Mouse (Mus musculus): ENCODE measurements around the gene Ncam1.

Gene Ncam1

DNA sequence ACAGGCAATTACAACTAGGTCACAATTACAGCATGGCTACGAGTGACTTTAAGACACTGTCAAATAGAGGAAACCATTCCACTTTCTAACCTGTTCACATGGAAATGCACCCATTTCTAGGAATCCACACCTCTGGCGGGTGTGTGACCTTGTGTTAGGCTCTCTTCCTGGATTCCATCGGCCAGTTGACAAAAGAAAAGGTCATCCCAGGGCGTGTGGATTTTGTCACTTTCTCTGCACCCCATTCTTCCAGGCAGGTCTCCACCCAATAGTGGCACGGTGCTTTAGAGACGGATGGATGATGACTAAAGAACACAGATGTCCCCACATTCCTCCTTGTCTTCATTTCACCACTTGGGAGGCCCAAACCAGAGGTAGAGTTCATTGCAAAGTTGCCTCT, 47.3 kb downstream of the Ncam1 start:
- no peak for DNase-seq (ENCODE audit: low spot score)

DNA sequence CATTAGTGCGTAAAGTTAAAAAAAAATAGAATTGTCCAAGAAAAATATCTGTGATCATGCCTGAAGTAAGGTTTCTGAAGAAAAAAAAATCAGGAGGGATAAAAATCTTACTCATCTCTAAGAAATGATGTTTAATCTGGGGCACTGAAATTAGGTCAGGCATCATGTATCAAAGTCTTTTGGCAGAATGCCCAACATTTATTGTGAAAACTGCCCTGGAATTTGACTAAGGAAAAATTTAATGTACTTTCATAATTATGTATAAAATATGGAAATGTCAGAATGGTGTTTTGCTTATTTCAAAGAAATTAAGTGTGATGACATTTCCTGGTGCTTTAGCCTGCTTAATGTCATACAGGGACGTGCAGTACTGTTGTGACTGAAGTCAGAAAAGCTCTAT, 52.5 kb downstream of the Ncam1 start:
- DNase-seq (ENCODE audit: low spot score): no peak

DNA sequence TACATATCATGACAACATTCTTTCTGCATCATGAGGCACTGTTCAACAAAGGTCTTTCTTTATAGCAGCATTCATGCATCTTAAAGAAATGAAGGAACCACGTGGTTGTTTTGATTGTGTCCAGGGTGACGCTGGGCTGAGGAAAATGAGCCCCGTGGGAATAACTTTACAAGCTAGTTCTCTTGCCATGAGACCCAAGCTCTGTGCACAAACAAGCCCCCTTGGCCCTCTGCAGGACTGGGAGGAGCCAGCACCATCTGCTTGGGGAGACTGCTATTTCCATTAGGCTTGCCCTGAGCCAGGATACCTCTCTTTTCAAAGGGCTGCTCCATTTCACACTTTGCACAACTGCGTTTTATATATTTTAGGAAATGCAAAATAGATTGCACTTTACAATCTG, 53.0 kb downstream of the Ncam1 start:
- DNase-seq (ENCODE audit: low spot score): no peak

DNA sequence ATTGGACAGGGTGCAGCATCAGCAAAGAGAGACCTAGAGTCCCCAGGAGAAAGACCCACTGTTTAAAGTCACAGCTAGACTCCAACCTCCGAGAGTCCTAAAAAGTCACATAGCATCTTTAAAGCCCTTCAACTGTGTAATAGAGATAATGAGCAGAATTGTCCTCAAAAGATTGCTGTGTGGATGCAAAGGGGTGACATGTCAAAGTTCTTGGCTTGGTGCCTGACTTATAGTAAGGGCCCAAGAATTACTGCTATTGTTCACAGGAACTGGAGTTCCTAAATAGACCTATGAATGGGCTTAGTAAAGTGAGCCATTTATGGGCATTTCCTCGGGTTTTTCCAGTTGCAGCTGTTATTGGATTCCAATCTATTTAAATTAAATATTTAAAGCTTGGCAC, 54.4 kb downstream of the Ncam1 start:
- DNase-seq (ENCODE audit: low spot score): no peak

DNA sequence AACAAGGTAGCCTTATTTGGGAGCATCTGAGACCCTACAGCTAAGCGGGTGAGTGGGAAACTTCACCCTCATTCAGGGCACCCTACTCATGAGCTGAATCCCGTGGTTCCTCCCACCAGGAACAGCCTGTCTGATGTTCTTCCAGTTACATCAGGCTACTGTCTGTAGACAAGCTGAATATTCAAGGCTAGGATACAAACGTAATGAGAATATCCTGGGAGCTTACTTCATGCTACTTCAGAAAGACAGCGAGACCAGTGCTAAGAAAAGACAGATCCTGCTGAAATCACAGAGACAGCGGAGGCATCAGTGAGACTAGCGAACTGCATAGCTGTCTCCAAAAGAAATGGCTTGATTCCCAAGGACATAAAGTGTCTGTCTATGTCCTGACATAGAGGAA, 58.8 kb downstream of the Ncam1 start:
- no peak for DNase-seq (ENCODE audit: low spot score)

DNA sequence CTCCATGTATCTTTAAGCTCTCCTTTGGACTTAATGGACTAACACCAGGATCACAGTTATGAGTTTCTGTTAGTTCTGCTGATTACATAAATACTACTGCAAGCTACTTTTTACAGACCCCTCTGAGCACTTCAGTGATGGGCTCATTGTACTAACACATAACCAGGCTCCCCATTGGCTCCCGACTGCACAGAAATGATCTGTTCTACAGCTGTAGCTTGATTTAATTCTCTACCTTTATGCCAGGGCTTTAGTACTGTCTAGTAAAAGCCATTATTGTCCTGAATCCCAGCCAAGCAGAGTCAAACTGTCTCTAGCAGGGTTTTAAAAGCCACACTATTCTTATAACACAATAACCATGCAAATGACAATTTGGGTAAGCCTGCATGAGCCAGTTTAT, 60.2 kb downstream of the Ncam1 start:
- DNase-seq (ENCODE audit: low spot score): no peak

DNA sequence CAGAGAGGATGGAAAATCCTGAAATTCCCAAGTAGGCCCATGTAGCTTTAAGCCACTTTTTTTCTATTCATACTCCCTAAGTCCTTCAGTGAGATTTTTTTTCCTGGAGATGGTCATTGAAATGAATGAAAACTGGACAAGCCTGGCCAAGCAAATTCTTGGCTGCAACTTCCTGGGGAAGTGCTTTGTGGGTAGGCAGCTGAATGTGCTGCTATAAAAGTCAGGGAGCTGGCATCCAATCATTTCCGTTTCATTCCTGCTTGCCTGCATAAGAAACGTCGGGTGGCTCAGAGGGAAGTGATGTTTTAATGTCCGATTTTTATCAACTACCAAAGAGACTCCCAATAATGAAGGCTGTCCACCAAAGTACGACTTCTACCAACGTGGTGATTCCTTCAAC, 61.6 kb downstream of the Ncam1 start:
- DNase-seq (ENCODE audit: low spot score): no peak

DNA sequence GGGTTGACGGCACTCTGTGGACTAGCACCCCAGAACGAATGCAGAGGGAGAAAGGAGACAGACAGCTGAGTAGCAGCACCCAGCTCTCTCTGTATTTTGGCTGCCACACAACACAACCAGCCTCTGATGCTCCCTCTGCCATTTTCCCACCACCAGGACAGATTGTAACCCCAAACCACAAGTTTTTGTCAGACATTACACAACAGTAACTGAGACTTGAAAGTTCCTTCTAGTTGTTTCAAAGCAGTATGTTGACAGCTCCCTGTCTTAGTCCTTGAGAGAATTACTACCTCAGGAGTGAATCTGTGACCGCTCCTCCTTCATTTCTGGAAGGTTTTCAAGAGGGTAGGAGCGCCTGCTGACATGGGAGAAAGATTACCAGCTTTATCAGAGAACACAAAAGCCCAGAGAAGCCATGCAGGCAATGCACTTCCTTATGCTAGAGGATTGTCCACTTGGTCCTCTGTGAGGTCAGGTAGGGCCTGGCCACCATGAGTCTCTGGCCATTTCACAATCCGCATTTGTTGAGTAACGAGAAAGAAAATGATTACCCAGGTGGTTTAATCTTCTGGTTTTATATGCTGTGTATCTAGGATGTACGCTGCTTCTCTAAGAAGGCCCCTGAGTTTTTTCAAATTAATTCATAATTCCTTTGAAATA, 64.2 kb downstream of the Ncam1 start:
- DNase-seq (ENCODE audit: low spot score): no peak

DNA sequence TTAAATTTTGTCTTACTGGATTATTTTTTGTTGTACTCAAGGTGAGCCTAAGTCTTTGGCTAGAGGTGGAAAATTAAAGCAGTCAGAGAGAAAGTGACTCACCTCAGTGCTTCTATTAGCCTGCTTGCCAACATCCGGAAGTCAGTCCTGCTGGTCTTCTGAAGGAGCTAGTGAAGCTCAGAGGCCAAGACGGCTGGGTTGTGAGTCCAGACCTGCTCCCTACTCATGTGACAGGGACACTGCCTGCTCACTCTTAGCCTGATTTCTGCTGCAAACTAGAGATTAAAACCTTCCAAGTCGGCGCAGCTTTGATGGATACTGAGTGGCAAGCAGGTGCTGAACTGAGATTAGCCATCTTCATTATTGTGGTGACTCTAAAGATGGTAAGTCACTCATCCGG, 65.0 kb downstream of the Ncam1 start:
- no peak for DNase-seq (ENCODE audit: low spot score)

DNA sequence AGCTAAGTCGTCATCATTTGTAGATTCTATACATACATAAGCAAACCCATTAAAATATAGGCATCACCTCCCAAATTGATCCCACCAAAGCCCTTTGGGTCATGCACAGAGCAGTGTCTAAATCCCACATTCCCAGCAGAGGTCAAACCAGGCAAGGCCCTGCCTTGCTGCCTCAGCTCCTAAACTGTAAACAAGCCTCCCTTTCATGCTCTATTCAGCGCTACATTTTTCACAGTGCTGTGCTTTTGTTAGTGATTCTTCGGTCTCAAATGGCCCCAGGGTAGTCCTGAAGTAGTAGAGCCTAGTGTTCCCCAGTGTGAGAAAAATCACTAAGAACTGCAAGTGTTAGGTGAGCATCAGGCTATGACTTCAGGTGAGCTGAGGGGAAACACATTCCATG, 69.2 kb downstream of the Ncam1 start:
- no peak for DNase-seq (ENCODE audit: low spot score)

DNA sequence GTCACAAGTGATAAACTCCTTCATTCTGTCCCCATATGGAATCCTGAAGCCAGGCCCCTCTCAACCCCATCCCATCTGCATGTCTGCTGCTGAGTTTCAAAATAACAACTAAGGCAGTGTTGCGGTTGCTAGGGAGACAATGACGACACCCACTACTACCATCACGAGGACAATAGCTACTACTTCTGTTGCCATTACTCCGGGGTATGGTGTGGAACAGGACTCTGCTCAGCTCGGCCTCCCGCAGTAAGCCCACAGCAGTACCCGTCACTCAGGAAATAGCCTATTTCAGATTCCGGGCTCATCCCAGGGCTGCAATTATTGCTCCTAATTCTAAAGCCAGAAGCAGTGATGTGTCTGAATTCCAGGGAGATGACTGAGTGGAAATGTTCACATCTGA, 70.5 kb downstream of the Ncam1 start:
- DNase-seq (ENCODE audit: low spot score): no peak

DNA sequence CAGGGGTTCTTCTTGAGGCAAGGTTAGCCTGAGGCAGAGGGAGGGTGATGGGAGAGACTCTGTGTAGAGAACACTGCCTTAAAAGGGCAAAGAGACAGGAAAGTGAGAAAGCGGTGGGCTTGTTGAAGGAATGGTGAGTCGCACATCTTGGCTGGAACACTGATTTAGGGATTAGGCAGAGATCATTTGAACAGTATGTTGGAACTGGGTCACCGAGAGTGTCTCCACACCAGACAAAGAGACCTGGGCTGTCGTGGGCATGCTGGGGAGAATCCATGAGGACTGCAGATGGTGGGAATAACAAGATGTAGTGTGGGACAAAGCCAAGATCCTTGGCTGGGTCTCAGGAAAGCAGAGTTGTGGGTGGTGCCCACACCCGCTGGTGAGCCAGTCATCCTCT, 76.0 kb downstream of the Ncam1 start:
- DNase-seq (ENCODE audit: low spot score): no peak

DNA sequence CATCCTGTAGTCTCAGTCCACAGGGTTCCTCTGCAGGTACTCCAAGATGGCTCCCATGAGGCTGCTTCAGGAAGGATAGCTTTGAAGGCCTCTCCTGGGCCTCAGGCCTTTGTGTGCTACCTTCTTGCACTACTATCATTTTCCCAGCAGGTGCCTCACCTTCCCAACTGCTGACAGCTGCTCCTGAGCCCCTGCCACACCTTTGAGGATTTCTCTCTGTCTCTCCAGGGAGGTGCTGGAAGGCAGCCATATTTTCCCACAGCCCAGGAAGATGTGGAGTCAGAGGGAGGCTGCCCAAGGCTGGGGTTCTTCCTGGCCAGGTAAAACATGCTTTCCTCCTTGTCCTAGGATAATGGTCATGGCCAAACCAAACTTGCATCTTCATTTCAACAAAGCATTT, 83.6 kb downstream of the Ncam1 start:
- peak; percentile 4 for DNase-seq (ENCODE audit: low spot score)

DNA sequence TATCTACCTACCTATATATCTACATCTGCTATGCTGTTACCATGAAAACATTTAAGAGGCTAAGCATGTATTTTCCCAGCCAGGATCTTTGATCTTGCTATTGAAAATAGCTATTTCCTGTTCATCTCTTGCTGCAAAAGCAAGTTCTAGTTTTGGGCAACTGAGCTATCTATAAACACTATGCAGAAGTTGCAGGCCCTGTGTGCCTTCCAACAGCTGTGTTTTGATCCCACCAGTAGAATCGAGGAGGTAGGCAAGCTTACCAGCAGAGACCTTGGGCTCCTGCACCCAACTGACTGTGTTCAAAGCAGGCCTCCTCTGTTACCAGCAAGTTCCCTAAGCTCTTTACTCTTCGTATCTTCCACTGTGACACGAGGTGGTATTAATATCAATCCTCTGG, 84.6 kb downstream of the Ncam1 start:
- no peak for DNase-seq (ENCODE audit: low spot score)

DNA sequence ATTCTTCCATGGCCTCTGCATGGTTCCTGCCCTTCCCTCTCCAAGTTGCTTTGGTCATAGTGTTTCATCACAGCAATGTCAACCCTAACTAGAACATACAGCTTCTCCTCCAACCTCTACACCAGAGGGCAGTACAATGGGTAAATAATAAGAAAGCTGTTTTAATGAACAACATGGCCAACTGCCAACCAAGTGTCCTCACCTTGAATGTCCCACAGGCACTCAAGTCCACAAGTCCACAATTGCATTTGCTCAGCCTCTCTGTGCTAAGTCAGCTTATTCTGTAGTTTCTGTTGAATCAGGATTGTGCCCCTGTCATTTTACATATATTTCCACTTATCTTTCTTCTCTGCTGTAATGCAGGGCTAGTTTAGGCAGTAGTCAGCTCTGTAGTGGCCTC, 91.1 kb downstream of the Ncam1 start:
- DNase-seq (ENCODE audit: low spot score): no peak

DNA sequence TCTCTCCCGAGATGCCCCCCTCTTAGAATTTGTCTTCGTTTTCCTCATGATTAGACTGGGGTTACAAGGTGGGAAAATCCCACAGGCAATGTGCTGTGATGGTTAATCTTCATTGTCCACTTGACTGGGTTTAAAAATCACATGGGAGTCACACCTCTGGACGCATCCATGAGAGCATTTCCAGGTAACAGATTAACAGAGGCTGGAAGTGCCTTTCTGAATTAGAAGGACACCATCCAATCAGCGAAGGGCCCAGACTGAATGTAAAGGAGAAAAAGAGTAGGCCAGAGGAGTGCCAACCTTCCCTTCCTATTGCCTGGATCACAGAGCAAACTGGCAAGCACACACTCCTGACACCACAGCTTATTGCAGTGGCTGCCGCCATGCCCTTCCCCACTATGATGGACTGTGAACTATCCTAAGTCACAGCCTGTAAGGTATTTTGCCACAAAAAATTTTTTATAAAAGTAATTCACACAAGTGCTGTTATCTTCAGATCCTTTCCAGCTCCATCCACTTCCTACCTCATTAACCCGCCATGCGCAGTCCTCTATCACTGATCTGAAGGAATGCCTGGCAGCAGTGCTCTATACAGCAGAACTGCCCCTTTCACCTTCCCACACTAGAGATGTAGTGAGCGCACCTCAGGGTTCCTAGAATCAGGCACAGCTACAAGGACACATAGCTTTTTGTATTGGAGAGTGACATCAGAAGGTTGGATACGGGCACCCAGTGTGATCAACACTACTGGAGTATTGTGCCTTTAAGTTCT, 94.3 kb downstream of the Ncam1 start:
- DNase-seq (ENCODE audit: low spot score): no peak

DNA sequence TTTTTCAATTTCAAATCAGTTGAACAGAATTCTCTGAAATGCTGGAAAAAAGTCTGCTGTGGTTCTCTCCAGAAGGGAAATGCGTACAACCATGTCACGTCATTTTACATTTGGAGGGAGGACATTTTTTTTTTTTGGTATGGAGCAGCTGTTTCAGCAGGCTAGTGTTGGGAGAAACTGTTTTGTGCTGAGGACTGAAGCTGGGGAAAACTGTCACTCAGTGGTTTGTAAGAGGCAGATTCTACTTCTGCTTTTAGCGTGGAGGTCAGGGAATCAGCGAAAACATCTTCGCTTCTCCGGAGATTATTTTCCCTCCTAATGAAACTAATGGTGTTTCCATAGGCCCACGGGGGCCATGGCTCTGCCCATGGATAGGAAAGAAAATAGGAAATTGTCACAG, 103.4 kb downstream of the Ncam1 start:
- no peak for DNase-seq (ENCODE audit: low spot score)

DNA sequence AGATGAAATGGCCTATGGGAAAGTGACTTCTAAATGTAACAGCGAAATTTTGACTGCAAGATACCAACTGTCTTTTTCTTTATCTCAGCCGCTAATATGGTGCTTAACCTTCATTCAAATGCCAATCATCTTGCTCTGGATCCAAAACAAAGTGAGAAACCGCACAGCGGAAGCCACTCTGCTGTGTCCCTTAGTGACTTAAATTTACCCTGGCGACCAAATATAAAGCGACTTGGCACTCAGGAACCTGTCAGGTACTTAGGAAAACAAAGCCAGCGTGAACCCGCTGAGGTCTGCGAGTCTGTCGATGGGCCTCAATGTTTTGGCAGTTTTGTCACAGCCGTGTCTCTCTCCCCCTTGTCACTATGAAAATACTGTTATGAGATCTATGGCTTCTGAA, 105.9 kb downstream of the Ncam1 start:
- no peak for DNase-seq (ENCODE audit: low spot score)

DNA sequence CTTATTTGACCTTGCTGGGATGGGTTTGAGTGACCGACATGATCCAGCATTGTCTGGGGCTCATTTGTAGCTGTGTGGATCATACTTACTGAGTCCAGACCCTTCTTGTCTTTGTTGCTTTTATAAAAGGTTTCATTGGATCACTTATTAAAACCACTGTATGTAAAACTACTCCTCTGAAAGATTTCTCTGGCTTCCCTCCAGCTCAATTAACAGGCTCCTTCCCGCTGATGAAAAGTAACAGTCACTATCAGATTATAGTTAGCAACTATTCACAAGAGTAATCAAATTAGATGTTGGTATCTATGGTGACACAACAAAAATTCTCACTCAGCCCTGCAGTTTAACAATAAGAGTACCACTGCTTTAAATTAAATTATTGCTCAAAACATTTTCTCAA, 107.4 kb downstream of the Ncam1 start:
- DNase-seq (ENCODE audit: low spot score): no peak

DNA sequence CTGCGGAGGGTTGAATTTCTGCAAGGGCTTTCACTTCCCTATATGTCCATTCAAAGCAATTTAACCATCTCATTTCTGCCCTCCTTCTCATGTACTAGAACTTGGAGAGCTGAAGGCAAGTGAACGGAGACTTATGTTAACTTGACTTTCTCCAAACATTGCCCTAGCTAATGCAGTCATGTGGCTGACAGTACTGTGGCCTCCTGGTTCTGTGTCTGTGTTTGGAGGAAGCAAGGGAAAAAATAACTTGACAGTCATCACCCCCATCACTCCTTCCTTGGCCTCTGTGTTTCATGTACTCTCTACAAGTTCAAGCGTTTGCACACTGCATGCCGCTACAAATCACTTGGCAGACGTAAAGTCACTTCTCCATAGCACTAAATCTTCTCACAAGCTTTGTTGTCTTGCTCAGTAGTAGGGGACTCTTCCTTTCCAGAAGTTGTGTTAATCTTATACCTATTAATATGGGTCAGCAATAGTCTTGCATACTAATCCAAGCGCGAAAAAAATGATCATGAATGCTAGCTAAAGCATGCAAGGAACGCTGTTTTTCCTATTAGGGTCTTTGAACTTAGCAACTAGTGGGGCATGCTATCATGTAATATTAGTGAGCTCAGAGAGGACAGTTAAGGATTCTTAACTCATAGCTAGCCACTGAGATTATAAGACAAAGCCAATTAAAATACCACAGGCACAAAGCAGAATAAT, 115.0 kb downstream of the Ncam1 start:
- DNase-seq (ENCODE audit: low spot score): no peak

DNA sequence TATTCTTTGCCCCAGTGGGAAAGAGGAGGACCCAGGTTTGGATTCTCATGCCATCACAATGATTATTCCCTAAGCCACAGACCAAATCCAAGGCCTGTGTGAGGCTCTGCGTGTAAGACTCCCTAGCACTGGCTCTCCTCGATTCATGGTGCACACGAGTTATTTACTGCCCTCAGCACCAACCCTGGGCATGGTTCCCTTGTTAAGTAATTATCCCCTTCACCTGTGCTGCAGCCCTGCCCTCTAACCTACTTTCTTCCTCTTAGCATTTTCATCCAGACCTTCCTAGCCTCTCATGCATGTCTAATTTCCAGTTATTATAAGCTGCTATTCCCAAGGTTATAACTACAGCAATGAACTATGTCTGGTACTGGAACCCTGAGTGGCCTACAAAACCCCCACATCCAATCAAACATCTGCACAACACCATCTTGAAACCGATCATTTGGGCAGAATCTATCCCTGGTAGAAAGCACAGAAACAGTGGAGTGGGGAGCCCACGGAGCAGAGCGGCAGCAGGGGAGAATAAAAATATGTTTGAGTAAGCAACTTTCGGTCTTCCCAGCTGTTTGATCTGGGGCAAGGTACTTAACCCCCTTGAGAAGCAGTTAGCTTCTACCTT, 116.8 kb downstream of the Ncam1 start:
- DNase-seq (ENCODE audit: low spot score): no peak

DNA sequence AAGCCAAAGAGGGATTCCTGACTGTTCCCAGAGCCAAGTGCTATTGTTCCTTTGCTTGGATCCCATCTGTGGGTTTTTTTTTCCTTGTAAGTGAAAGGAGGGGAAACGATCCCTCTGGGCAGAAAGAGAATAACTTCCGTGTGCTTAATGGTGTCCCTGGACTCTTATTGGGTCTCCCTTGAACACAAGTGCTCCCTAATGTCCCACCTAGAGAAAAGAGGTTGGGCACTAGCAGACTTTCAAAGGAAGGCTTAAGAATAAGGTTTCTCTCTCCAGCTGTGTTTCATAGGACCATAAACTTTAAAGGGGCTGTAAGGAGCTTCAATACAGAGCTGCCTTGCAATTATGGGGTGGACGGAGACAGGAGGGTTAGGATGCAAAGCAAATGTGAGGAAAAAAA, 119.5 kb downstream of the Ncam1 start:
- no peak for DNase-seq (ENCODE audit: low spot score)
